Mouse (Mus musculus): ENCODE data around the gene Vwc2. TPM values are rescaled to one million over a fixed set of nuclear protein-coding genes. Genes with fewer than 3 reads are reported as not detected.

Gene Vwc2
- total RNA-seq (2021), result under 1 TPM in 1 of 2 experiments, not detected in 1; 0.31 TPM
- long read RNA-seq, experiment 1, result 0 reads
- long read RNA-seq, experiment 2, result 0 reads

- DNase-seq, result no peak
- intact Hi-C loops (cut with DNase I), result no loop called here
Observed at GRCm38 (mm10) chr11:11113576-11114233, at the start of gene Vwc2. Gene Vwc2 (plus strand): TSS chr11:11114223.

GRCm38 (mm10) chr11:11088162-11088756 is 25.8 kb upstream of the Vwc2 start:
- no peak for DNase-seq
- intact Hi-C loops (cut with DNase I), result no loop called here

GRCm38 (mm10) chr11:11097606-11098005 is 16.4 kb upstream of the Vwc2 start:
- no peak for DNase-seq
- intact Hi-C loops (cut with DNase I), result no loop called here

GRCm38 (mm10) chr11:11098282-11098681 is 15.7 kb upstream of the Vwc2 start:
- DNase-seq, result no peak
- intact Hi-C loops (cut with DNase I), result no loop called here

GRCm38 (mm10) chr11:11099011-11099410 is 15.0 kb upstream of the Vwc2 start:
- no peak for DNase-seq
- intact Hi-C loops (cut with DNase I), result no loop called here

GRCm38 (mm10) chr11:11102182-11102581 is 11.8 kb upstream of the Vwc2 start:
- intact Hi-C loops (cut with DNase I), result no loop called here
- DNase-seq, result no peak

GRCm38 (mm10) chr11:11102620-11103019 is 11.4 kb upstream of the Vwc2 start:
- DNase-seq, result no peak
- intact Hi-C loops (cut with DNase I), result no loop called here

- DNase-seq, result no peak
- intact Hi-C loops (cut with DNase I), result no loop called here
Observed at GRCm38 (mm10) chr11:11108922-11109321, 5.1 kb upstream of the Vwc2 start.

GRCm38 (mm10) chr11:11114234-11115030 is 409 bp downstream of the Vwc2 start:
- no peak for DNase-seq
- intact Hi-C loops (cut with DNase I), result no loop called here

- intact Hi-C loops (cut with DNase I), result no loop called here
- no peak for DNase-seq
Observed at GRCm38 (mm10) chr11:11115031-11115647, 1.1 kb downstream of the Vwc2 start.

- DNase-seq, result no peak
- intact Hi-C loops (cut with DNase I), result no loop called here
Observed at GRCm38 (mm10) chr11:11115648-11116590, 1.9 kb downstream of the Vwc2 start.

GRCm38 (mm10) chr11:11116736-11117135 is 2.7 kb downstream of the Vwc2 start:
- DNase-seq, result no peak
- intact Hi-C loops (cut with DNase I), result no loop called here

GRCm38 (mm10) chr11:11122866-11123265 is 8.8 kb downstream of the Vwc2 start:
- peak in 1 of 2 experiments; percentile 22 for DNase-seq
- intact Hi-C loops (cut with DNase I), result no loop called here

- intact Hi-C loops (cut with DNase I), result no loop called here
- no peak for DNase-seq
Observed at GRCm38 (mm10) chr11:11131414-11132077, 17.5 kb downstream of the Vwc2 start.

- no peak for DNase-seq
- intact Hi-C loops (cut with DNase I), result no loop called here
Observed at GRCm38 (mm10) chr11:11140622-11141021, 26.6 kb downstream of the Vwc2 start.

GRCm38 (mm10) chr11:11152681-11153080 is 38.7 kb downstream of the Vwc2 start:
- intact Hi-C loops (cut with DNase I), result no loop called here
- no peak for DNase-seq

GRCm38 (mm10) chr11:11171396-11171795 is 57.4 kb downstream of the Vwc2 start:
- no peak for DNase-seq
- intact Hi-C loops (cut with DNase I), result no loop called here

- intact Hi-C loops (cut with DNase I), result no loop called here
- no peak for DNase-seq
Observed at GRCm38 (mm10) chr11:11175259-11175658, 61.2 kb downstream of the Vwc2 start.

GRCm38 (mm10) chr11:11182705-11183104 is 68.7 kb downstream of the Vwc2 start:
- intact Hi-C loops (cut with DNase I), result no loop called here
- DNase-seq, result no peak
